In the genomic region with DNA sequence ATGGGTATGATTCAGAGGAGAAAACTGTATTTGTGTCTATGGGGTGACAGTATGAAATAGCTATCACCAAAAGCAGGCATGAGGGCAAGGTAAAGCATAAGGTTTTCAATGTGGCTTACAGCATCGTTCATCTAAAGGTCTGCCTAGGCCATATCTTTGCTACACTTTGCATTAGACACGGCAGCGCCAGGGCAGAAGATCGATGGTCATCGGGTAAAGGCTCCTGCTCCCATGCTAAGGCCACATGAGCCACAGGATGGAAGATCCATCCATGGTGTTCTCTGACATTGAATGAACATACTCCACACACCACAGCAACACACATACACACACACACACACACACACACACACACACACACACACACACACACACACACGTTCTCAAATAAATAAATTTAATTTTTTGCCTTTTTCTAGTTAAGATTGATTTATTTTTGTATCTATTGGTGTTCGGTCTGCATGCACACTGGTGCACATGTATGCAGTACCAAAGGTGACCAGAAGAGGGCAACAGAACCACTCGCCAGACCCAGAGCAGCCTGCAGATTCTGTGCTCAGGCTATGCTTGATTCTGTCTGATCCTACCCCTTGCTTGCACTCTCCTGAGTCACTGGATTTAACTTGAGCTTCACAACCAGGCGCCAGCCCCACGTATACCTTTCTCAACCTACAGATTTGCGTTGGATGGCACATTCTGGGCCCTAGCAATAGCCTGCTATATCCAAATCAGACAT, we compare ENCODE assay signal across 7 mouse cellular contexts. TPM values are rescaled to one million over a fixed set of nuclear protein-coding genes. Genes with fewer than 3 reads are reported as not detected.
DNase-seq lines count a peak whose midpoint lies in the region; ATAC-seq lines count a peak whose summit lies in the region.

No protein-coding gene starts in this region.

- H3K4me3 ChIP-seq in forebrain, embryonic 12.5 days (replicated peaks), result no peak overlapping the region
- no peak overlapping the region for H3K4me3 ChIP-seq in hindbrain, embryonic 10.5 days

- no peaks in the 10 kb centered on the region for H3K36me3 ChIP-seq in forebrain, embryonic 12.5 days (replicated peaks)
- no peaks in the 10 kb centered on the region for H3K36me3 ChIP-seq in hindbrain, embryonic 10.5 days

- no peak overlapping the region for H3K9ac ChIP-seq in forebrain, embryonic 12.5 days

- H3K9me3 ChIP-seq in forebrain, embryonic 12.5 days, result no peaks in the 10 kb centered on the region
- no peaks in the 10 kb centered on the region for H3K9me3 ChIP-seq in hindbrain, embryonic 10.5 days

- 46% methylated on average over 11 of the region's 11 CpGs for WGBS in forebrain, embryonic 12.5 days
- 43% methylated on average over 11 of the region's 11 CpGs for WGBS in hindbrain, embryonic 10.5 days

- H3K4me2 ChIP-seq in forebrain, embryonic 12.5 days, result no peak overlapping the region

- H3K27me3 ChIP-seq in forebrain, embryonic 12.5 days, result no peaks in the 10 kb centered on the region
- H3K27me3 ChIP-seq in hindbrain, embryonic 10.5 days (ENCODE audit: insufficient read depth, poor library complexity, severe bottlenecking), result no peaks in the 10 kb centered on the region

- peak; percentile 79 for DNase-seq in NIH3T3 (ENCODE audit: low read depth)
- DNase-seq in c-Kit-positive CD71-positive TER-119-positive erythroid progenitor cells, embryonic 14.5 days (ENCODE audit: low spot score), result peak; percentile 35
- DNase-seq in hindbrain, embryonic 10.5 days (ENCODE audit: low spot score), result peak; percentile 67
- peak; percentile 65 to 74 for DNase-seq in layer of hippocampus, postnatal 14 days (ENCODE audit: low spot score in 2 of 2)
- peak; percentile 48 for DNase-seq in lung, postnatal 25 days (ENCODE audit: low spot score)
- DNase-seq in right cerebral cortex, postnatal 10 days (ENCODE audit: low spot score in 2 of 2), result peak; percentile 72 to 75

- ATAC-seq in forebrain, embryonic 12.5 days (ENCODE audit: low FRiP score), result peak; percentile 88

- no peaks in the 10 kb centered on the region for H3K4me1 ChIP-seq in forebrain, embryonic 12.5 days
- H3K4me1 ChIP-seq in hindbrain, embryonic 10.5 days (replicated peaks), result no peaks in the 10 kb centered on the region

- H3K27ac ChIP-seq in forebrain, embryonic 12.5 days, result no peak overlapping the region
- H3K27ac ChIP-seq in hindbrain, embryonic 10.5 days, result no peak overlapping the region

RNA-seq across cellular contexts. Expression of gene Scg3, which starts 36.3 kb away (rescaled TPM):
- polyA plus RNA-seq in forebrain, embryonic 12.5 days (2016; fragmentation: Nextera tagmentation; extraction: Ambion mirVana), result 65.0 and 81.2 TPM in 2 replicates
- polyA plus RNA-seq in hindbrain, embryonic 10.5 days (2016; fragmentation: Nextera tagmentation; extraction: Ambion mirVana), result 26.2 and 56.0 TPM in 2 replicates
- total RNA-seq in layer of hippocampus, postnatal 14 days (2021), result 100 to 1,000 TPM; 317 to 325 TPM

RNA-seq across cellular contexts. Expression of gene Bmp5, which starts 55.0 kb away (rescaled TPM):
- polyA plus RNA-seq in forebrain, embryonic 12.5 days (2016; fragmentation: Nextera tagmentation; extraction: Ambion mirVana), result 2.1 and 4.1 TPM in 2 replicates
- 2.1 and 2.9 TPM in 2 replicates for polyA plus RNA-seq in hindbrain, embryonic 10.5 days (2016; fragmentation: Nextera tagmentation; extraction: Ambion mirVana)
- total RNA-seq in layer of hippocampus, postnatal 14 days (2021), result 1 to 10 TPM; 1.2 to 1.5 TPM
